Mouse (Mus musculus) G1E (cell line): ENCODE measurements at regions not wholly inside any gene's neighbourhood (a gene's known extent, or its start where the extent isn't known, plus 50 kb on each side); places are given as distances from the start of the nearest gene placed in this dataset.

Experiments
- CTCF ChIP-seq: IDR thresholded peaks from 2 replicates; pipeline ENCODE4 v1.5.1; 2012; ENCODE audit warnings: low read depth, low read length, inconsistent platforms, mixed read lengths
- POLR2AphosphoS5 ChIP-seq: IDR thresholded peaks from 2 replicates; pipeline ENCODE4 v1.6.1; 2012; ENCODE audit warnings: low read depth, low read length, inconsistent platforms; ENCODE audit not compliant: insufficient replicate concordance

GRCm38 (mm10) chr5:37919102-37919501 lies 94.7 kb upstream of the Msx1 start:
- no peak for TF ChIP-seq CTCF
- TF ChIP-seq POLR2AphosphoS5 = no peak
